Mouse (Mus musculus) heart, adult 2 months (tissue): Measurements from ENCODE around the gene Itsn1. TPM values are rescaled to one million over a fixed set of nuclear protein-coding genes. Genes with fewer than 3 reads are reported as not detected.
A peak's percentile ranks its signal among the peaks of the same experiment; 100 is the strongest.

ENCODE experiments used
- DNase-seq, 2 experiments: peaks; one replicate each; pipeline ENCODE4 v3.0.0; 2021
- H3K27ac ChIP-seq: fragments of 200-600 bp; 2 replicates; pipeline ENCODE4 v1.8.1; 2022
- H3K27me3 ChIP-seq: fragments of 200-500 bp; 2 replicates; pipeline ENCODE4 v1.6.1; 2012; ENCODE audit warnings: mild to moderate bottlenecking, low read length, inconsistent platforms, mixed read lengths; ENCODE audit not compliant: control insufficient read depth, insufficient read depth
- H3K36me3 ChIP-seq: fragments of 200-500 bp; 2 replicates; pipeline ENCODE4 v1.6.1; 2012; ENCODE audit warnings: low read length, inconsistent platforms; ENCODE audit not compliant: control insufficient read depth, insufficient read depth
- H3K4me1 ChIP-seq: fragments of 200-500 bp; 2 replicates; pipeline ENCODE4 v1.6.1; 2011; ENCODE audit warnings: low read length; ENCODE audit not compliant: control insufficient read depth, insufficient read depth
- H3K4me3 ChIP-seq: fragments of 200-600 bp; 2 replicates; pipeline ENCODE4 v1.8.1; 2022
- H3K79me2 ChIP-seq: fragments of 200-500 bp; replicated peaks from 2 replicates; pipeline ENCODE4 v1.6.1; 2012; ENCODE audit warnings: mild to moderate bottlenecking, inconsistent platforms, low read length, moderate library complexity, mixed read lengths; ENCODE audit not compliant: control insufficient read depth, insufficient read depth
- H3K9ac ChIP-seq: fragments of 200-500 bp; 2 replicates; pipeline ENCODE4 v1.6.1; 2012; ENCODE audit warnings: low read depth, mild to moderate bottlenecking, control low read depth, inconsistent platforms, low read length, mixed read lengths
- CTCF ChIP-seq: fragments of 200-600 bp; IDR thresholded peaks from 2 replicates; pipeline ENCODE4 v1.8.1; 2022; ENCODE audit warnings: antibody characterized with exemption, mild to moderate bottlenecking, moderate library complexity
- EP300 ChIP-seq: fragments of 200-500 bp; IDR thresholded peaks from 2 replicates; pipeline ENCODE4 v1.6.1; 2011; ENCODE audit warnings: low read depth, low read length, control low read depth; ENCODE audit not compliant: insufficient read depth
- POLR2A ChIP-seq: fragments of 200-500 bp; IDR thresholded peaks from 2 replicates; pipeline ENCODE4 v1.6.1; 2011; ENCODE audit warnings: mild to moderate bottlenecking, low read depth, low read length, control low read depth; ENCODE audit not compliant: insufficient read depth
- WGBS: fragments of 180-500 bp; shearing (Covaris S2); methylation state at CpG from one replicate; pipeline ENCODE4 v1.1.7; 2018; 5-methylcytosine and 5-hydroxymethylcytosine counted together
- intact Hi-C: fragments of 180-260 bp; cut with DNase I; formaldehyde crosslinking; loops from one replicate; pipeline ENCODE4 v1.15.1; 2025
- polyA plus RNA-seq: library from polyadenylated mRNA; depleted of rRNA; stranded (reverse); fragments of >200 nt; gene quantifications from 2 replicates; pipeline ENCODE4 v1.2.3, GENCODE M21; 2012
- total RNA-seq, 2 experiments: library from RNA; stranded (reverse); gene quantifications; 2 replicates each; pipeline ENCODE4 v1.2.3; 2021

The Itsn1 gene
- total and polyA plus RNA-seq, 3 experiments: 35.8 to 46.7 (median 45.1) TPM

- H3K4me1 ChIP-seq: peaks cover 7% of the 10 kb centered on the region
- no peak overlapping the region for H3K4me3 ChIP-seq
- peak in 1 of 2 experiments; percentile 12 for DNase-seq
- intact Hi-C loops: no loop called here
- no peaks in the 10 kb centered on the region for H3K79me2 ChIP-seq
- H3K9ac ChIP-seq: no peak overlapping the region
- no peaks in the 10 kb centered on the region for H3K36me3 ChIP-seq
- no peak overlapping the region for H3K27ac ChIP-seq
- H3K27me3 ChIP-seq: no peaks in the 10 kb centered on the region
- TF ChIP-seq EP300 (no peak), POLR2A (no peak), CTCF (no peak)
- 80% methylated on average over 6 of the region's 6 CpGs for WGBS
These were observed 55.2 kb downstream of the Itsn1 start for GRCm38 (mm10) chr16:91784298-91784697.

GRCm38 (mm10) chr16:91786425-91786824 is 57.3 kb downstream of the Itsn1 start:
- DNase-seq: peak; percentile 75 to 78
- no peak overlapping the region for H3K9ac ChIP-seq
- 15% methylated on average over 10 of the region's 10 CpGs for WGBS
- intact Hi-C loops: loop anchor here (5.0 kb wide), 1 partner anchor 54 kb away; no protein-coding TSS in a partner anchor
- no peaks in the 10 kb centered on the region for H3K36me3 ChIP-seq
- peaks cover 10% of the 10 kb centered on the region for H3K4me1 ChIP-seq
- TF ChIP-seq EP300 (peak; percentile 87), POLR2A (no peak), CTCF (no peak)
- no peaks in the 10 kb centered on the region for H3K27me3 ChIP-seq
- peak overlapping the region; percentile 58 for H3K27ac ChIP-seq
- H3K4me3 ChIP-seq: no peak overlapping the region
- H3K79me2 ChIP-seq: no peaks in the 10 kb centered on the region

DNA sequence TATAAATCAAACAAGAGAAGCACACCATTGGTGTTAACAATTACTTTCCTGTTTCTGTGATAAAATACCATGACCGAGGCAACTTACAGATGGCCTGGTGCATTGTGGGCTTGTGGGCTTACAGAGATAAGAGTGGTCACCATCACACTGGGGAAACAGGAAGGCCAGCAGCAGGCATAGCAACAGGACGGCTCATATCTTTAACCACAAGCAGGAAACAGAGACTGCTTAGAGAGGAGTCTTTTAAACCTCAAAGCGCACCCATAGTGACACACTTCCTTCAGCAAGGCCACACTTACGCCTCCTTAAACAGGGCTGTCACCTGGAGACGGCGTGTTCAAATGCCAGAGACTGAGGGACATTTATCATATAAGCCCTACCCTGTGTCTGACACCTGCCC is 60.6 kb downstream of the Itsn1 start:
- H3K27ac ChIP-seq: no peak overlapping the region
- H3K79me2 ChIP-seq: no peaks in the 10 kb centered on the region
- H3K36me3 ChIP-seq: no peaks in the 10 kb centered on the region
- no peak for TF ChIP-seq CTCF
- TF ChIP-seq EP300: no peak
- WGBS: 29% methylated on average over 6 of the region's 6 CpGs
- no peak overlapping the region for H3K9ac ChIP-seq
- intact Hi-C loops: loop anchor here (5.0 kb wide), 1 partner anchor 57 kb away; no protein-coding TSS in a partner anchor
- DNase-seq: no peak
- no peaks in the 10 kb centered on the region for H3K27me3 ChIP-seq
- H3K4me3 ChIP-seq: no peak overlapping the region
- peaks cover 17% of the 10 kb centered on the region for H3K4me1 ChIP-seq

GRCm38 (mm10) chr16:91792477-91793196 is 63.6 kb downstream of the Itsn1 start:
- intact Hi-C loops: no loop called here

GRCm38 (mm10) chr16:91793507-91794278 is 64.6 kb downstream of the Itsn1 start:
- H3K36me3 ChIP-seq: no peaks in the 10 kb centered on the region
- peak; percentile 39 to 51 for DNase-seq
- H3K4me3 ChIP-seq: no peak overlapping the region
- H3K4me1 ChIP-seq: peaks cover 11% of the 10 kb centered on the region
- TF ChIP-seq EP300: peak; percentile 56; the same call in 1 of the 2 replicates
- no peak; the same call in 1 of the 2 replicates for TF ChIP-seq POLR2A
- TF ChIP-seq CTCF: no peak
- H3K9ac ChIP-seq: no peak overlapping the region
- no peaks in the 10 kb centered on the region; the same call in 1 of the 2 replicates for H3K79me2 ChIP-seq
- no peaks in the 10 kb centered on the region for H3K27me3 ChIP-seq
- 24% methylated on average over 13 of the region's 13 CpGs for WGBS
- intact Hi-C loops: no loop called here
- peak overlapping the region; percentile 67 for H3K27ac ChIP-seq

More at GRCm38 (mm10) chr16:91792477-91793196, 63.6 kb downstream of the Itsn1 start:
- DNase-seq: no peak
- no peaks in the 10 kb centered on the region; the same call in 1 of the 2 replicates for H3K79me2 ChIP-seq
- H3K4me1 ChIP-seq: peaks cover 11% of the 10 kb centered on the region
- H3K27me3 ChIP-seq: no peaks in the 10 kb centered on the region
- H3K27ac ChIP-seq: no peak overlapping the region; the same call in 1 of the 2 replicates
- no peak overlapping the region for H3K9ac ChIP-seq
- 51% methylated on average over 8 of the region's 8 CpGs for WGBS
- no peak overlapping the region for H3K4me3 ChIP-seq
- TF ChIP-seq EP300 (no peak), POLR2A (no peak), CTCF (no peak)
- H3K36me3 ChIP-seq: no peaks in the 10 kb centered on the region

DNA sequence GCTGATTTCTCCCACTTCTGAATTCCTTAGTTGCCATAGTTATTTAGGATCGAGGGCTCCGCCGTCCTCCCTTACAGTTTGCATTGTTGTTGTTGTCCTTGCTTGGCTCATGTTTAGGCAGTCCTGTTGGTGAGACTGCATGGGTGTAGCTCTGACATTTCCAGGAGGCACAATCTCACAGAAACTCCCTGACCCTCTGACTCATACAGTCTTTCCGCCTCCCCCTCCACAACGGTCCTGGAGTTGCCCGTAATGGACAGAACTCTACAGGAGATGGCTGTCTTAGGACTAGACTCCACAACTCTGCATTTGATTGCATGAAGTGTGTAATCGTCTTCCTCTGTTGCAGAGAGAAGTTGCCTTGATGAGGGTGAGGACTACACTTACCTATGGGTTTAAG is 65.2 kb downstream of the Itsn1 start:
- WGBS: 55% methylated on average over 7 of the region's 7 CpGs
- DNase-seq: no peak
- H3K79me2 ChIP-seq: no peaks in the 10 kb centered on the region; the same call in 1 of the 2 replicates
- no peaks in the 10 kb centered on the region for H3K27me3 ChIP-seq
- peaks cover 11% of the 10 kb centered on the region for H3K4me1 ChIP-seq
- TF ChIP-seq POLR2A (no peak), EP300 (no peak)
- peak overlapping the region; percentile 67 for H3K27ac ChIP-seq
- H3K4me3 ChIP-seq: no peak overlapping the region
- no peaks in the 10 kb centered on the region for H3K36me3 ChIP-seq
- H3K9ac ChIP-seq: no peak overlapping the region
- intact Hi-C loops: no loop called here
